Mouse (Mus musculus): ENCODE results near the gene Gm9844.

DNA sequence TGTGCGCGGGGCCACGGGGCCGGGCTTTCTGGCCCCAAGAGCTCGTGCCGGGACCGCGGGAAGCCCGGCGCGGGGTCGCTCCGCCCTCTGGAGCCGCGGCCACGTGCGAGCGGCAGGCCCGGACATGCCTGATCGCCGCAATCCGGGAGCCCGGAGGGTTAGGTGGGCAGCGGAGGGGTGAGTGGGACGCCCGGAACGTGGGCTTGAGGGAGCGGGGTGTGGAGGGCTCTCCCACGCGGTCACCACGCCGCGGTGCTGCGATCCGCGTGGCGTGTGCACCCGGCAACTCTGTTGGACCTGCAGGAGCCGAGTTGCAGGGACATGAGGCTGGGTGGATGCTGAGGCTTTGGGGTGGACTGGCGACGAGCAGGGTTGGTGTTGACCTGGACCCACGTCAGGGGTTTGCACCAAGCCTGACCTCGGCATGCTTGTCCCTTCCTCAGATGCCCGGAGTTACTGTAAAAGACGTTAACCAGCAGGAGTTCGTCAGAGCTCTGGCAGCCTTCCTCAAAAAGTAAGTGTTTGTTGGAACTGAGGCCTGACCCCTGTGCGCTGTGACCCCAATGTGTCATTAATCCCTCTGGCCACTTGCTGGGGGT lies 22.8 kb downstream of the Gm9844 start:
- TF ChIP-seq CEBPB (IDR thresholded peaks at IDR 0.05; ENCODE audit: insufficient read depth, poor library complexity, severe bottlenecking) (no peak), E2F4 (IDR thresholded peaks at IDR 0.05; ENCODE audit: insufficient read depth) (no peak), POLR2AphosphoS2 (IDR thresholded peaks at IDR 0.05; ENCODE audit: insufficient read length, low read depth) (peak; percentile 47), MYOG (IDR thresholded peaks at IDR 0.05; ENCODE audit: control insufficient read depth in 1 of 3, insufficient read depth in 1 of 3, insufficient read length in 2 of 3, low read depth in 2 of 3) (peak in 1 of 3 experiments; percentile 11), POLR2A (IDR thresholded peaks at IDR 0.05; ENCODE audit: insufficient read length, low read depth) (peak; percentile 20), USF1 (IDR thresholded peaks at IDR 0.05; ENCODE audit: low read depth) (no peak), MAX (IDR thresholded peaks at IDR 0.05; ENCODE audit: low read depth) (no peak), MYOD1 (IDR thresholded peaks at IDR 0.05; ENCODE audit: control insufficient read depth in 1 of 3, insufficient read length in 2 of 3, low read depth in 2 of 3) (no peak), TCF12 (IDR thresholded peaks at IDR 0.05; ENCODE audit: insufficient read depth, poor library complexity, severe bottlenecking) (no peak), REST (IDR thresholded peaks at IDR 0.05; ENCODE audit: insufficient read depth, insufficient read length) (no peak), TCF3 (IDR thresholded peaks at IDR 0.05; ENCODE audit: insufficient read length, low read depth) (no peak)
